Mouse (Mus musculus): ENCODE data around the gene Spred2.

Gene Spred2

GRCm38 (mm10) chr11:19986871-19987755 is 62.9 kb downstream of the Spred2 start:
- DNase-seq: no peak

- no peak for DNase-seq
Observed at GRCm38 (mm10) chr11:19987756-19988091, 63.5 kb downstream of the Spred2 start.

GRCm38 (mm10) chr11:19988224-19988623 is 64.0 kb downstream of the Spred2 start:
- DNase-seq: no peak

GRCm38 (mm10) chr11:19988631-19989030 is 64.5 kb downstream of the Spred2 start:
- no peak for DNase-seq

GRCm38 (mm10) chr11:19989141-19989910 is 65.2 kb downstream of the Spred2 start:
- no peak for DNase-seq

GRCm38 (mm10) chr11:19990731-19991130 is 66.6 kb downstream of the Spred2 start:
- no peak for DNase-seq

- no peak for DNase-seq
Observed at GRCm38 (mm10) chr11:19991303-19991976, 67.3 kb downstream of the Spred2 start.

GRCm38 (mm10) chr11:19992341-19993281 is 68.4 kb downstream of the Spred2 start:
- DNase-seq: no peak

GRCm38 (mm10) chr11:19993753-19994152 is 69.6 kb downstream of the Spred2 start:
- no peak for DNase-seq

GRCm38 (mm10) chr11:19994262-19994790 is 70.2 kb downstream of the Spred2 start:
- no peak for DNase-seq

- no peak for DNase-seq
Observed at GRCm38 (mm10) chr11:19997940-19998339, 73.8 kb downstream of the Spred2 start.

GRCm38 (mm10) chr11:20002883-20003282 is 78.7 kb downstream of the Spred2 start:
- DNase-seq: no peak

- DNase-seq: no peak
Observed at GRCm38 (mm10) chr11:20007701-20008100, 83.5 kb downstream of the Spred2 start.

GRCm38 (mm10) chr11:20011210-20011978 is 87.2 kb downstream of the Spred2 start:
- no peak for DNase-seq

- DNase-seq: no peak
Observed at GRCm38 (mm10) chr11:20013366-20013765, 89.2 kb downstream of the Spred2 start.

- DNase-seq: no peak
Observed at GRCm38 (mm10) chr11:20017937-20018336, 93.8 kb downstream of the Spred2 start.

- no peak for DNase-seq
Observed at GRCm38 (mm10) chr11:20018905-20019304, 94.7 kb downstream of the Spred2 start.

- DNase-seq: no peak
Observed at GRCm38 (mm10) chr11:20020720-20021119, 96.5 kb downstream of the Spred2 start.

- DNase-seq: no peak
Observed at GRCm38 (mm10) chr11:20022462-20022861, 98.3 kb downstream of the Spred2 start.

GRCm38 (mm10) chr11:20022911-20023482 is 98.8 kb downstream of the Spred2 start:
- DNase-seq: no peak

- DNase-seq: no peak
Observed at GRCm38 (mm10) chr11:20025899-20026298, 101.7 kb downstream of the Spred2 start.
